Mouse (Mus musculus) midbrain, embryonic 15.5 days (tissue): Measurements from ENCODE around the gene Tas2r134. TPM values are rescaled to one million over a fixed set of nuclear protein-coding genes. Genes with fewer than 3 reads are reported as not detected.

Experiments
- ATAC-seq: fragments of 200-750 bp; cut with Nextera tagmentation; replicated peaks from 2 replicates; pipeline ENCODE4 v1.8.0; 2017; ENCODE audit warnings: moderate TSS enrichment
- H3K27ac ChIP-seq: fragments of 300-500 bp; sonication (generic); 2 replicates; pipeline ENCODE4 v1.5.1; 2015; ENCODE audit warnings: mild to moderate bottlenecking, inconsistent platforms
- H3K27me3 ChIP-seq: fragments of 300-500 bp; sonication (generic); replicated peaks from 2 replicates; pipeline ENCODE4 v1.6.1; 2015; ENCODE audit warnings: inconsistent platforms
- H3K36me3 ChIP-seq: fragments of 300-500 bp; sonication (generic); replicated peaks from 2 replicates; pipeline ENCODE4 v1.6.1; 2015; ENCODE audit warnings: inconsistent platforms
- H3K4me1 ChIP-seq: fragments of 300-500 bp; sonication (generic); 2 replicates; pipeline ENCODE4 v1.6.1; 2015; ENCODE audit warnings: inconsistent platforms
- H3K4me2 ChIP-seq: fragments of 300-500 bp; sonication (generic); 2 replicates; pipeline ENCODE4 v1.6.1; 2015; ENCODE audit warnings: inconsistent platforms, mild to moderate bottlenecking, moderate library complexity
- H3K4me3 ChIP-seq: fragments of 300-500 bp; sonication (generic); 2 replicates; pipeline ENCODE4 v1.5.1; 2015; ENCODE audit warnings: mild to moderate bottlenecking, inconsistent platforms
- H3K9ac ChIP-seq: fragments of 300-500 bp; sonication (generic); 2 replicates; pipeline ENCODE4 v1.6.1; 2015; ENCODE audit warnings: mild to moderate bottlenecking, inconsistent platforms
- H3K9me3 ChIP-seq: fragments of 300-500 bp; sonication (generic); 2 replicates; pipeline ENCODE4 v1.6.1; 2016; ENCODE audit warnings: inconsistent platforms
- WGBS: fragments of 180-500 bp; shearing (Covaris S2); methylation state at CpG from one replicate; pipeline ENCODE4 v1.1.7; 2015; ENCODE audit warnings: mixed read lengths; 5-methylcytosine and 5-hydroxymethylcytosine counted together
- polyA plus RNA-seq: library from polyadenylated mRNA; unstranded; fragments of >200 nt; fragmentation: Nextera tagmentation; extraction: Ambion mirVana; gene quantifications from 2 replicates; pipeline ENCODE4 v1.2.1, GENCODE M21; 2015

Tas2r134 gene
- polyA plus RNA-seq, 1 experiment from 2014 or later = not detected

DNA sequence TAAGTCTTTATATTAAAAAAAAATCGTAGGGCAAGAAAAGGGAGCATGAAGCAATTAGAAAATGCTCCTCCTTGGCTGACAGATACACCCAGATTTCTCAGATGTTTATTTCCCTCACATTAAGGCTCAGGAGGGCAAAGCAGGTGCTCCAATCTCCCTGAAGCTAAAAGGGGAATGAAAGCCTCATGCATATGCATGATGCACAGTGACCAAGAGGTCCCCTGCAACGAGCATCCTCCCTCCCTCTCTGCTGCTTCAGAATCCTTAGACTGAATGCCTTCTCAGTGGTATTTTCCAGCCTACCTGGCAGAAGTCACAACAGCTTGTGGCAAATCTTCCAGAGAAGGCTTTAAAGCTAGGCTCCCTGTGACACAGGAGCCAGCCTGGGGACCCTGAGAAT, 16.4 kb upstream of the Tas2r134 start:
- H3K9ac ChIP-seq = no peak overlapping the region
- peak overlapping the region; percentile 40 for H3K27ac ChIP-seq
- H3K4me2 ChIP-seq = peak overlapping the region; percentile 44
- 11% methylated on average over 2 of the region's 2 CpGs for WGBS
- no peaks in the 10 kb centered on the region for H3K9me3 ChIP-seq
- H3K4me3 ChIP-seq = no peak overlapping the region
- ATAC-seq = peak; percentile 77
- peaks cover 20% of the 10 kb centered on the region for H3K4me1 ChIP-seq
- H3K36me3 ChIP-seq = no peaks in the 10 kb centered on the region
- H3K27me3 ChIP-seq = no peaks in the 10 kb centered on the region

DNA sequence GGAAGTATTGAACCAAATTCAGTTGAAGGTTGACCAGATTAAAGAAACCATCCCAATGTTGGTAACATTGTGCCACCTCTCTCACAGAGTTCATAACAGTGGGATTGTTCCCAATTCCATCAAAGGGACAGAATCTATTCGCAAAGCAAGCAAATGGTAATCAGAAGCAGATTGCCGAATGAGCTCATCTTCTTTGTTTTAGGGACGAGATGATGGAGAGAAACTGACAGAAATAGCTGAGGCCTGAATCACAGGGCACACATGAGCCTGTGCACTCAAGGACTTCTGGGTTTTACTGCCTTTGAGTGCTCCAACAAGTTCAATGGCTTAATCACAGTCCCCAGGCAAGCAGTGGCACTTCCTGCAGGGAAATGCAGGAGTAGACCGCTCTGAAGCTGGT, 13.6 kb upstream of the Tas2r134 start:
- Histone ChIP-seq H3K9me3 (no peaks in the 10 kb centered on the region), H3K27me3 (no peaks in the 10 kb centered on the region), H3K9ac (no peak overlapping the region), H3K4me1 (peaks cover 20% of the 10 kb centered on the region), H3K4me2 (no peak overlapping the region), H3K4me3 (no peak overlapping the region), H3K36me3 (no peaks in the 10 kb centered on the region), H3K27ac (no peak overlapping the region)
- 70% methylated on average over 4 of the region's 4 CpGs for WGBS
- ATAC-seq = no peak

DNA sequence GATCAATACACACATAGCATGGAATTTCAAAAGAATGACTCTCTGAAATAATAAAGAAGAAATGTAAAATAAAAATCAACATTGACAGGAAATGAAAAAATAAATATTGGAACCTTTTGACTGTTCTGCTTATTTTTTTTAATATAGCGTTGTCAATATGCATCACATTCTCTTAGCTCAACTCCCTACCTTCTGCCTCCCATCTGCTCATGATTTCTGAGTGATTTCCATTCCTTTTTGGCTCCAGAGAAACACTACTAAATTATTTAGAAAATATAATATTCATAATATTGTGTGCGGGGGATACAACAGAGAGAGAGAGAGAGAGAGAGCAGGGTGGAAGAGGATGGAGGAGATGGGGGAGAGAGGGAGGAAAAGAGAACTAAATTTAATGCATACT, 5.4 kb upstream of the Tas2r134 start:
- no peak overlapping the region for H3K9ac ChIP-seq
- no peaks in the 10 kb centered on the region for H3K4me1 ChIP-seq
- no peaks in the 10 kb centered on the region for H3K36me3 ChIP-seq
- H3K4me2 ChIP-seq = no peak overlapping the region
- no peaks in the 10 kb centered on the region for H3K9me3 ChIP-seq
- no peaks in the 10 kb centered on the region for H3K27me3 ChIP-seq
- H3K27ac ChIP-seq = no peak overlapping the region
- no peak overlapping the region for H3K4me3 ChIP-seq
- no peak for ATAC-seq
- 74% methylated on average over 2 of the region's 2 CpGs for whole genome bisulfite sequencing

DNA sequence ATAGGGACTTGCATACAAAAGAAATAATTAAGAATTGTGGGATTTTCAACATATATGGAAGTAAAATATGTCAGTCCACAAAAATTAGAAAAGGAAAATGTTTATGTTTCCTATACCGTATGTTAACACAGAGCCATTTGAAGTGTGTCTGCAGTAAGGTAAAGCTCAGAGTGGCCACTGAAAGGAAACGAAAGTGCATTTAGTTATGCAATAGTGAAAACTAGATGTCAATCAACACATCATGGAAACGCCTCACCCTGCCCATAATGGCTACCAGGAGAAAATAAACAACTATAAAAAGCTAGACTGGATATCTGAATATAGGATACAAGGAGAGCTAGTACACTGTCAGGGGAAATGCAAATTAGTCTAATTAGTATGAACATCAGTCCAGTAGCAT, 1.3 kb upstream of the Tas2r134 start:
- no peak overlapping the region for H3K9ac ChIP-seq
- H3K4me1 ChIP-seq = no peaks in the 10 kb centered on the region
- no peak overlapping the region for H3K4me3 ChIP-seq
- H3K27ac ChIP-seq = no peak overlapping the region
- no peak for ATAC-seq
- no peaks in the 10 kb centered on the region for H3K9me3 ChIP-seq
- WGBS = 83% methylated on average over 3 of the region's 3 CpGs
- H3K4me2 ChIP-seq = no peak overlapping the region
- H3K27me3 ChIP-seq = no peaks in the 10 kb centered on the region
- H3K36me3 ChIP-seq = no peaks in the 10 kb centered on the region

DNA sequence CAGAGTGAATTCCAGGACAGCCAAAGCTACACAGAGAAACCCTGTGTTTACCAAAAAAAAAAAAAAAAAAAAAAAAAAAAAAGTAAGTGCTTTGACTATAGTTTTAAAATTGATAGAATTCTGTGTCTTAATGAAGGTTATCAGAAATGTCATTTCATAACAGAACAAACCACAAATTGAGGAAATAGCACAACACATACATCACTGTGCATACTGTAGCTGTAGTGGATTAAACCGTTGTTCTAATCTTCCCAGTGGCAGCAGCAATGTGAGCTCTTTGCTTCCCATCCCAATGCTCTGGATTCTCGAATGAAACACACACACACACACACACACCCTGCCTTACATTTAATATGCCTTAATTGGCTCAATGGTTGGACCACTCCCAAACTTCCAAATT, 4.1 kb downstream of the Tas2r134 start:
- WGBS = 71% methylated on average over 2 of the region's 2 CpGs
- H3K27ac ChIP-seq = no peak overlapping the region
- H3K4me3 ChIP-seq = no peak overlapping the region
- no peak overlapping the region for H3K4me2 ChIP-seq
- no peaks in the 10 kb centered on the region for H3K4me1 ChIP-seq
- H3K27me3 ChIP-seq = no peaks in the 10 kb centered on the region
- no peaks in the 10 kb centered on the region for H3K9me3 ChIP-seq
- H3K9ac ChIP-seq = no peak overlapping the region
- H3K36me3 ChIP-seq = no peaks in the 10 kb centered on the region
- no peak for ATAC-seq

DNA sequence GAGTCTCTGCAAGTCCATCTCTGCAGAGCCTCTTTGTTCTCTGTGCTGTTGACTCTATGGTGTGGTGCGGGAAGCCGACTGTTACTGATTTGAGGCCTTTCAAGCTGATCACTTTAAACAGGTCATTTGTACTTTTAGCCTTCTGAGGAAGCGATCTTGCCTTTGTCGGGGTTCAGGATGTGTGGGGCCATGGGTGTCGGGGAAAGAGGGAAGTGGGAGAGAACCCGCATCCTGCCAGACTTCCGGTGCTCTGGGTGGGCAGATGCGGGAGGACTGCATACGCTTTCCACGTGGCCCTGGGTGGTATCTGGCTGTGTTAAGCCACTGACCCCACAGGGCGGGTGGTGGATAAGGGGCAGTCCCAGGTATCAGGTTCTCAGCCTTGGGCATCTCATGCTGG, 10.4 kb downstream of the Tas2r134 start:
- no peak overlapping the region for H3K4me3 ChIP-seq
- H3K27ac ChIP-seq = no peak overlapping the region
- no peak overlapping the region for H3K9ac ChIP-seq
- H3K27me3 ChIP-seq = no peaks in the 10 kb centered on the region
- H3K4me2 ChIP-seq = no peak overlapping the region
- no peak for ATAC-seq
- no peaks in the 10 kb centered on the region for H3K9me3 ChIP-seq
- 86% methylated on average over 11 of the region's 11 CpGs for WGBS
- no peaks in the 10 kb centered on the region for H3K36me3 ChIP-seq
- no peaks in the 10 kb centered on the region for H3K4me1 ChIP-seq

DNA sequence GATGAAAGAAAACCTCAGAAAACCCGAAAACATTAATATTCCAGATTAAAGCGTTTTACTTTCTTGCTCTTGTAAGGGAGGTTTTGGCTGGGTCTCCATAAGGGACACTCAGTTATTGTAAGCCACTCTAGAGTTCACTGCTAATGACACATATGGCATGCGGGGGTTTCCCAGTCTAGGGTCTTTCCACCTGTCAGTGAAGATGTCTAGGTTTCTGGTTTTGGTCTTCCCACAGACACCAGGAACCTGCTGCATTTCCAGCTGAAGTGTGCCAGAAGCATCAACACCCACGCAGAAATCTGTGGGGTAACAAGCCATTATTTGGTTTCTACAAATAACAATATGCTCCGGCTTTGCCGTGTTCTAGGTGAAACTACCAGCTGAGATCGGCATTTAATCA, 14.3 kb downstream of the Tas2r134 start:
- H3K27me3 ChIP-seq = no peaks in the 10 kb centered on the region
- H3K9ac ChIP-seq = no peak overlapping the region
- H3K27ac ChIP-seq = no peak overlapping the region
- H3K4me3 ChIP-seq = no peak overlapping the region
- WGBS = 91% methylated on average over 7 of the region's 7 CpGs
- no peak for ATAC-seq
- H3K4me1 ChIP-seq = no peaks in the 10 kb centered on the region
- no peaks in the 10 kb centered on the region for H3K36me3 ChIP-seq
- no peaks in the 10 kb centered on the region for H3K9me3 ChIP-seq
- no peak overlapping the region for H3K4me2 ChIP-seq

DNA sequence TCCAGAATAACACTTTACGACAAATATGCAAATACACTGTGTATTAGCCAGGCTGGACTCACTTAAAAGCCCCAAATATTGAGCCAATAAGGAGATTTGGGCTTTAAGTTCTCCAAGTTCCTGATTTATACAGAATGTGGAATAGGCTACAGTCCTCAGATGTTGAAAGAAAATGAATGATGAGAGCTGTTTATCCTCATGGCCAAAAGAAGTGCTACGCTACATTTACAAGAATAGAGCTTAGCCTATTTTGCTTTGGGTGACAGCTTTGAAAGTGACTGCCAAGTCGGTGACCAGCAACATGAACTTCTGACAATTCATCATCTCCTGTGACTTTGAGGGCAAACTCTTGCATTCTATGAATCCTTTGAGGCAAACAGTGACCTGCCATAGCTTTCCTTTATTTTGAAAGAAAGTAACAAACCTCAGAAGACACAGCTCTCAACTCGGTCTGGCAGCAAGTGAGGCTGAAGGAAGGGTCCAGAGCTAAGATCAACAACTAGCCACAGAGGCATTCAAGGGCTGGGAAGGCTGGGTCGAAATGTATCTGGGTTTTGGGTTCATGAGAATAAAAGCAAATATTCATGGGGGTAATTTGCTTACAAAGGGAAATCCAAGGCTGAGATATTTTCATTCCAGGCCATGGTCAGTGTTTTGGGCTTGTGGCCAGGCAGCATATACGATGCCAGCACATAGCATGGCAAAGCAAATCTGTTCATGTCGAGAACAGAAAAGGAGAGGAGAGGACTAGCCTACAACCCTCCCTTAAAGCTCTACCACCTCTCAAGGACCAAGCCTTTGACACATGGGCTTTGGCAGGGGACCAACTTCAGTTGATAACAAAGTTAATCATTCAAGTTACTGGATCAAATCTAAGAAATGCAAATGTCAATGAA, 16.2 kb downstream of the Tas2r134 start:
- Histone ChIP-seq H3K9me3 (no peaks in the 10 kb centered on the region), H3K9ac (no peak overlapping the region), H3K27ac (no peak overlapping the region), H3K4me1 (no peaks in the 10 kb centered on the region), H3K4me2 (no peak overlapping the region), H3K27me3 (no peaks in the 10 kb centered on the region), H3K4me3 (no peak overlapping the region), H3K36me3 (no peaks in the 10 kb centered on the region)
- 78% methylated on average over 7 of the region's 7 CpGs for WGBS
- ATAC-seq = no peak

DNA sequence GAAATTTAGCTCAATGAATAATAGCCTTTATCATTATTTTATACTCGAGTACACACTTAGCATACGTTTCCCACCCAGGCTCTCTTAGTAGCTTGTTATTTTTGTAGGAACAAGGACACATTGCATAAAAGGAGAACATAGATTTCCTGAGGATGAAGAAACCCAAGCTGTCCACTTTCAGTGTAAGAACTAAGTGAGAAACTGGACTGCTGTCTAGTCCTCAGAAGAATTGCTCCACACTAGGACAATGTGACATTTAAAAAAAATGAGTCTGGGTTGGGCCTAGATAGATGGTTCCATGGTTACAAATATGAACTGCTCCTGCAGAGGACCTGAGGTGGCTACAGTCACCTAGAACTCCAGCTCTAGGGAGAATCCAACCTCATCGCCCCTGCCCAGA, 20.7 kb downstream of the Tas2r134 start:
- Histone ChIP-seq H3K27me3 (no peaks in the 10 kb centered on the region), H3K27ac (no peak overlapping the region), H3K36me3 (no peaks in the 10 kb centered on the region), H3K9me3 (no peaks in the 10 kb centered on the region), H3K9ac (no peak overlapping the region), H3K4me1 (no peaks in the 10 kb centered on the region), H3K4me3 (no peak overlapping the region), H3K4me2 (no peak overlapping the region)
- ATAC-seq = no peak
- WGBS = 93% methylated on average over 3 of the region's 3 CpGs

DNA sequence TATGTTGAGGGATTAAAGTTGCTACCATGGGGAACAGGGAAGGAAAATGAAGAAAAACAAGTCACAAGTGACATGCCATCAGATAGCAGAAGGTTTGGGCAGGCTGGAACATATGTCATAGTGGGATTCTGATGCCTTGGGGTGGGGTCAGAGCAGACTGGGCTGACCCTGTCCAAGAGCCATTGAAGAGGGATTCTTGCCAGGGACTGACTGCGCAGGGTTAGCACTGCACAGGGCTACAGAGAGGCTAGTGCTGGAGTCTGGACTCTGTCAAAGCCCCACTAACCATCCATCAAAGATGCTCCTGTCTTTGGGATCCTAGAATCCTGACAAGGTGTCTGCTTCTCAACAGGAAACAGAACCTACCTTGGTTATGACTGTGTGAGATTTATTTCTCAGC, 22.6 kb downstream of the Tas2r134 start:
- WGBS = 71% methylated on average over 1 of the region's 1 CpGs
- H3K27me3 ChIP-seq = no peaks in the 10 kb centered on the region
- H3K9ac ChIP-seq = no peak overlapping the region
- no peaks in the 10 kb centered on the region for H3K9me3 ChIP-seq
- no peaks in the 10 kb centered on the region for H3K4me1 ChIP-seq
- no peak for ATAC-seq
- H3K4me3 ChIP-seq = no peak overlapping the region
- H3K4me2 ChIP-seq = no peak overlapping the region
- no peak overlapping the region for H3K27ac ChIP-seq
- H3K36me3 ChIP-seq = no peaks in the 10 kb centered on the region

DNA sequence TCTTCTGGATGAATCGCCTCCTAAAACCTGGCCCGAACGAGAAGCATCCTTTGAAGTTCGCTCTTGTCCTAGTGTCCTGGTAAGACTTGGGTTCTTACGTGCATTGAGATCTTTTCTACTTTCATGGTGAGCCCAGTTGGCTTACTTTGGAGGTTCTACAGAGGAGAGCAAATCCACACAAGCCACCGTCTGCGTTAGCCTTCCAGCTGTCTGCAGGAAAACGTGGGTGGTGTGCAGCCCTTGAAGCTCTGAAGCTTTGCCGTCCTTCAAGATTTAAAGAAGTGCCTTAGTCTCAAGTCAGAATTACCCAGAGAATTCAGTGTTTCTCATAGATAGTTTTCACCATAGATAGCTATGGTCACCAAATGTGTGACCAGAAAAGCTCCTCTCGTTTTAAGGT, 24.8 kb downstream of the Tas2r134 start:
- no peaks in the 10 kb centered on the region for H3K4me1 ChIP-seq
- ATAC-seq = no peak
- no peak overlapping the region for H3K9ac ChIP-seq
- WGBS = 94% methylated on average over 10 of the region's 10 CpGs
- no peak overlapping the region for H3K4me3 ChIP-seq
- H3K4me2 ChIP-seq = no peak overlapping the region
- no peaks in the 10 kb centered on the region for H3K36me3 ChIP-seq
- no peaks in the 10 kb centered on the region for H3K9me3 ChIP-seq
- no peaks in the 10 kb centered on the region for H3K27me3 ChIP-seq
- no peak overlapping the region for H3K27ac ChIP-seq

DNA sequence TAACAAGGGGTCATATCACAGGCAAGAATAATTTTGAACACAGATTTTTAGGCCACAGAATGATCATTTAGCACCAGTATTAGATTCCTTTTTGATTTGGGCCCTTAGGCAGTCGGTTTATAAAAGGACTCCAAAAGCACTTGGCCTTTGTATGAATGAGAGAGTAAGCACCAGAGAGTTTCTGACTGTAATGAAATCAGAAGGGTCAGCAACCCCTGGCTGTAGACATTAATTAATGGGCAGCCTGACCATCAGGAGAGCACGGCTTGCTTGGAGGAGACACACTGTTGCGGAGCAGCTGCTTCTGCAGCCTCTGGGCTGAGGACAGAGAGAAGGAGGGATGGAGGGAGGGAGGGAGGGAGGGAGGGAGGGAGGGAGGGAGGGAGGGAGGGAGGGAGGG, 30.4 kb downstream of the Tas2r134 start:
- Histone ChIP-seq H3K4me3 (no peak overlapping the region), H3K9ac (no peak overlapping the region), H3K4me1 (no peaks in the 10 kb centered on the region), H3K36me3 (no peaks in the 10 kb centered on the region), H3K9me3 (no peaks in the 10 kb centered on the region), H3K4me2 (no peak overlapping the region), H3K27me3 (no peaks in the 10 kb centered on the region), H3K27ac (no peak overlapping the region)
- 58% methylated on average over 3 of the region's 3 CpGs for WGBS
- no peak for ATAC-seq

DNA sequence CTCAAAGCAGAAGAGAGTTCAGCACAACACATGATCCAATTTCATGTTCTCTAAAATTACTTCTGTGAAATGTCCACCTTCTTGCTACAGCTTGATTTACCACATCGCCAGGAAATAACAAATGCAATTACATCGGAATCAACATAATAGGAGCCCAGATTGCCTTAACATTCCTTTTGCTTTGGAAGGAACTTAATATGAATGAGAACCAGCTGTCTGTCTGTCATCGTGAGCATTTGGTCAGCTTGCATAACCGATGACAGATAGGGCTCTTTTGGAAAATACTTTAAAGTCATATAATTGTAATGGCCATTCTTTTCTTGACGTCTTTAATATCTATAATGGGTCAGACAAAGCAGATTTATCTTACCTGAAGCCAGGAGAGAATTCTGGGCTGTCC, 31.0 kb downstream of the Tas2r134 start:
- H3K4me2 ChIP-seq = no peak overlapping the region
- no peak overlapping the region for H3K4me3 ChIP-seq
- H3K9me3 ChIP-seq = no peaks in the 10 kb centered on the region
- H3K36me3 ChIP-seq = no peaks in the 10 kb centered on the region
- no peak for ATAC-seq
- no peaks in the 10 kb centered on the region for H3K27me3 ChIP-seq
- no peaks in the 10 kb centered on the region for H3K4me1 ChIP-seq
- H3K27ac ChIP-seq = no peak overlapping the region
- WGBS = 72% methylated on average over 5 of the region's 5 CpGs
- H3K9ac ChIP-seq = no peak overlapping the region
